Mouse (Mus musculus): ENCODE data around the gene Mapkbp1. TPM values are rescaled to one million over a fixed set of nuclear protein-coding genes. Genes with fewer than 3 reads are reported as not detected.

Gene Mapkbp1
- polyA plus RNA-seq, 1 experiment from 2014 or later = 2.0 TPM

DNA sequence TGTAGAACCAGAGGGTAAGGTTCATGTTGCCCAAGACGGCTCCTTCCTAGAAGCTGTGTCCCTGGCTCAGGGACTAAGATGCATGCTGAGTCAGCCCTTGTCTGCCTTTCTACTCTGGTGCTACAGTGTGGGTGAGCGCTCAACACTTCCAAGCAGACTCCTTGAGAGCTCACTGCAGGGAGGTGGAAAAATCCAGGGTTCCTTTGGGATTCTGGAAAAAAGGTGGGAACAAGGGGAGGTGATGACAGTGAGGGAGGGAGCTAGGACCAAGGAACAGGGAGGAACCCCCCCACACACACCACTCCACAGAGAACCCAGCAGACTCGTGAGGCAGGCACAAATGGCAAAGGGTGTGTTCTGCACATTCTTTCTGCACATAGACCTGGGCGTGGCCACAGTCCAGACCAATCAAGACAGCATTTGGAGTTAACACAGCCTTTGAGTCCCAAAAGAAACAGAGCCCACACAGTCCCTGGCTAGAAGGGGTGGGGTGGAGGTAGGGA, 71.7 kb downstream of the Mapkbp1 start:
- H3K4me2 ChIP-seq (ENCODE audit: low read depth, low read length) = no peak overlapping the region
- no peaks in the 10 kb centered on the region for H3K9me3 ChIP-seq (ENCODE audit: control insufficient read depth, low read length)
- WGBS = 40% methylated on average over 4 of the region's 4 CpGs
- 0 out of 2 replicates have a peak, but pooled peaks cover 11% of the 10 kb centered on the region for H3K36me3 ChIP-seq (ENCODE audit: control insufficient read depth, insufficient read depth, low read length)
- peak; percentile 78 for ATAC-seq
- no peak overlapping the region for H3K4me3 ChIP-seq (ENCODE audit: low read length)
- H3K27ac ChIP-seq (ENCODE audit: low read length) = peak overlapping the region; percentile 67
- H3K4me1 ChIP-seq (ENCODE audit: control insufficient read depth, insufficient read depth, low read length) = peaks cover 31% of the 10 kb centered on the region
- no peak overlapping the region for H3K9ac ChIP-seq (ENCODE audit: low read depth, low read length)
- no peaks in the 10 kb centered on the region for H3K27me3 ChIP-seq (replicated peaks; ENCODE audit: control insufficient read depth, insufficient read depth, low read length)

DNA sequence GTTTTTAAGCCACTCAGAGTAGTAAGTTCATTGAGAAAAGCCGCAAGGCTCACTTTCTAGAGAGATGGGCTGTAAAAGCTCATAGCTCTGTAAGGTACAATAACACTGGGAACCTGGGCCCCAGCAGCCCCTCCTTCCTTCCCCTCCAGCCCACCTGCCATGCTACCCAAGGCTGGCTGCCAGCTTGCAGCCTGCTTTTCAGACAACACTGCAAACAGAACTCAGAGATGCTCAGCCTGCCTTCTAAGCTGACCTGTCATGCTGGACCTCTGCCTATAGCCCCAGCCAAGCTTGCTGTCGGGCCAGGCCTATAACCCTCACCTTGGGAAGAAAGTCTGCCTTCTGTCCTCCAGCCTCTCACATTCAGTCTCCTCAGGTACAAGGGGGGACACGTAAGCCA, 72.2 kb downstream of the Mapkbp1 start:
- ATAC-seq = no peak
- Histone ChIP-seq H3K4me3 (ENCODE audit: low read length) (no peak overlapping the region), H3K36me3 (ENCODE audit: control insufficient read depth, insufficient read depth, low read length) (0 out of 2 replicates have a peak, but pooled peaks cover 10% of the 10 kb centered on the region), H3K9ac (ENCODE audit: low read depth, low read length) (0 out of 2 replicates have a peak overlapping the region, but pooled peaks have one; percentile 42), H3K27ac (ENCODE audit: low read length) (peak overlapping the region; percentile 67), H3K9me3 (ENCODE audit: control insufficient read depth, low read length) (no peaks in the 10 kb centered on the region), H3K27me3 (replicated peaks; ENCODE audit: control insufficient read depth, insufficient read depth, low read length) (no peaks in the 10 kb centered on the region), H3K4me2 (ENCODE audit: low read depth, low read length) (no peak overlapping the region), H3K4me1 (ENCODE audit: control insufficient read depth, insufficient read depth, low read length) (peaks cover 31% of the 10 kb centered on the region)
- 66% methylated on average over 3 of the region's 3 CpGs for WGBS

- H3K27ac ChIP-seq (ENCODE audit: low read length) = peak overlapping the region; percentile 73
- no peaks in the 10 kb centered on the region for H3K9me3 ChIP-seq (ENCODE audit: control insufficient read depth, low read length)
- peak; percentile 82 for ATAC-seq
- 49% methylated on average over 14 of the region's 14 CpGs for WGBS
- H3K4me1 ChIP-seq (ENCODE audit: control insufficient read depth, insufficient read depth, low read length) = peaks cover 31% of the 10 kb centered on the region
- H3K36me3 ChIP-seq (ENCODE audit: control insufficient read depth, insufficient read depth, low read length) = 0 out of 2 replicates have a peak, but pooled peaks cover under 1% of the 10 kb centered on the region
- no peaks in the 10 kb centered on the region for H3K27me3 ChIP-seq (replicated peaks; ENCODE audit: control insufficient read depth, insufficient read depth, low read length)
- H3K4me3 ChIP-seq (ENCODE audit: low read length) = peak overlapping the region; percentile 32
- H3K4me2 ChIP-seq (ENCODE audit: low read depth, low read length) = peak overlapping the region; percentile 49
- peak overlapping the region; percentile 63 for H3K9ac ChIP-seq (ENCODE audit: low read depth, low read length)
Observed at GRCm38 (mm10) chr2:120046486-120047310, 74.2 kb downstream of the Mapkbp1 start.

DNA sequence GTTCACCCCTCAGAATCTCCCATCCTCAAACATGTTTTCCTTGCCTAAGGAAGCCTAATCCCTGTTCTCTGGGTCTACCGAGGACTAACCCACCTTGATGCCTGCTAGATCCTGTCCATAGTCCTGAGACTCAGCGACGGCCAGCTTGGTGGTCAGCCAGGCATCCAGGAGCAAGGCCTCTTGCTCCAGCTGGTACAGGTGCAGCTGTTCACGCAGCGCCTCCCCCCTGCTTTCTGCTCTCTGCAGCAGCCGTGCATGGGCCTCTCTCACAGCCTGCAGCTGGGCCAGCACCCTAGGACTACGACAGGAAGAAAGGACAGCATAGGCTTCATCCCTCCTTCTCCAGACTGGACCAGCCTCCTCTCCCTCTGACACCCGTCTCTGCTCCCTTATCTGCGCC, 75.7 kb downstream of the Mapkbp1 start:
- Histone ChIP-seq H3K4me3 (ENCODE audit: low read length) (no peak overlapping the region), H3K4me2 (ENCODE audit: low read depth, low read length) (no peak overlapping the region), H3K4me1 (ENCODE audit: control insufficient read depth, insufficient read depth, low read length) (peaks cover 31% of the 10 kb centered on the region), H3K9ac (ENCODE audit: low read depth, low read length) (no peak overlapping the region; the same call in 1 of the 2 replicates), H3K36me3 (ENCODE audit: control insufficient read depth, insufficient read depth, low read length) (no peaks in the 10 kb centered on the region), H3K9me3 (ENCODE audit: control insufficient read depth, low read length) (no peaks in the 10 kb centered on the region), H3K27ac (ENCODE audit: low read length) (no peak overlapping the region), H3K27me3 (replicated peaks; ENCODE audit: control insufficient read depth, insufficient read depth, low read length) (no peaks in the 10 kb centered on the region)
- 75% methylated on average over 9 of the region's 9 CpGs for WGBS
- no peak for ATAC-seq

GRCm38 (mm10) chr2:120049632-120050274, 77.3 kb downstream of the Mapkbp1 start:
- no peaks in the 10 kb centered on the region for H3K27me3 ChIP-seq (replicated peaks; ENCODE audit: control insufficient read depth, insufficient read depth, low read length)
- H3K36me3 ChIP-seq (ENCODE audit: control insufficient read depth, insufficient read depth, low read length) = no peaks in the 10 kb centered on the region
- H3K9me3 ChIP-seq (ENCODE audit: control insufficient read depth, low read length) = no peaks in the 10 kb centered on the region
- no peak overlapping the region for H3K27ac ChIP-seq (ENCODE audit: low read length)
- no peak overlapping the region for H3K9ac ChIP-seq (ENCODE audit: low read depth, low read length)
- no peak overlapping the region for H3K4me2 ChIP-seq (ENCODE audit: low read depth, low read length)
- peaks cover 21% of the 10 kb centered on the region for H3K4me1 ChIP-seq (ENCODE audit: control insufficient read depth, insufficient read depth, low read length)
- WGBS = 62% methylated on average over 10 of the region's 10 CpGs
- ATAC-seq = 0 out of 2 replicates have a peak, but pooled peaks have one; percentile 24
- H3K4me3 ChIP-seq (ENCODE audit: low read length) = no peak overlapping the region

DNA sequence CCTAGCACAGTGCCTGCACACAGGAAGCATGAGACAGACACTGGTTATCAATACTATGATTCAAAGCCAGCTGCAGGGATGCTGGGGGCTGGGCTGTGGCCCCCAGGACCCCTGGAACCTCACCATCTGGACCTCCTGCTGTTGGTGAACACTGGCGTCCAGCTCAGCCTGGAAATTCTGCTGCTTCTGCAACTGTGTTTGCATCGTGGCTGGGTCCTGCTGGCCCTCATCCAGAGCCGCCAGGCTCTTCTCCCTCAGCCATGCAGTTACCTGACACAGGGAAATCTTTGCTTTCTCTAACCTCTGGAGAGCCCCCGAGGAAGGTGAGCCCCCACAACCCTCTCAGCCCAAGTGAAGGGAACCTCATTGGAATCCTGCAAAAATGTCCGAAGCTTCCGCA, 78.9 kb downstream of the Mapkbp1 start:
- Histone ChIP-seq H3K27me3 (replicated peaks; ENCODE audit: control insufficient read depth, insufficient read depth, low read length) (no peaks in the 10 kb centered on the region), H3K4me3 (ENCODE audit: low read length) (no peak overlapping the region), H3K36me3 (ENCODE audit: control insufficient read depth, insufficient read depth, low read length) (no peaks in the 10 kb centered on the region), H3K4me2 (ENCODE audit: low read depth, low read length) (no peak overlapping the region), H3K9me3 (ENCODE audit: control insufficient read depth, low read length) (no peaks in the 10 kb centered on the region), H3K9ac (ENCODE audit: low read depth, low read length) (no peak overlapping the region), H3K4me1 (ENCODE audit: control insufficient read depth, insufficient read depth, low read length) (peaks cover 14% of the 10 kb centered on the region), H3K27ac (ENCODE audit: low read length) (no peak overlapping the region)
- WGBS = 62% methylated on average over 6 of the region's 6 CpGs
- ATAC-seq = no peak

DNA sequence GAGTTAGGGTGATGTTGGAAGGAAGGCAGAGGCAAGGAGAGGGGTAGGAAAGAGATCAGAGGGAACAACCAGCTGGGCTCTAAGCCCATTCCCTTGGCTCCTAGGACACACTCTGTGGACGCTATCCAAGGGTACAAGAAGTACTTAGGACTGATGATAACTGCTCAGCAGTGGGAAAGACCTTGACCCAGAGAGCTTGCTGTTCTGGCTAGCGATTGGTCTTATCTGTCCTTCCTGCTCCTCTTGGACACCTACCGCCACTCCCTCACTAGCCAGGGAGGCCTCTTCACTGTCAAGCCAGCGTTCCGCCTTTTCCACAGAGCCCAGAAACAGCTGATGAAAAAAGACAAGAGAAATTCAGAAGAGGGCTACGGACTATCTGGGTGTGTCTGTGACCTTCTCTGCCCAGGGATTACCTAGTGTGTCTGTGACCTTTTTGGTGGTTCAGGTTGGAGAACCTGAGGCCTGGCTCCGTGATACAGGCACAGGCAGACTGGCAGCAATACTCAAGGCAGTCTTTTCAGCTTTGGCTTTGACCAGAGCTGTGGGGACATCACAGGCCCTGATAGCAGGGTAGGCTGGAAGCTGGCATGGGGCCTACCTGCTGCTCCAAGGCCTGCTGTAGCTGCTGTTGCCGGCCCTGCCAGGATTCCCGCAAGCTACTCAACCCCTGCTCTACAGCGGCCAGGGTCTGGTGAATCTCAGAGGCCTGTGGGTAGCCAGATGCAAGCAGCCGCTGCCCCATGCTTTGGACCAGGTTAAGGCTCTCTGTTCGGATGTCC, 82.5 kb downstream of the Mapkbp1 start:
- Histone ChIP-seq H3K9me3 (ENCODE audit: control insufficient read depth, low read length) (no peaks in the 10 kb centered on the region), H3K9ac (ENCODE audit: low read depth, low read length) (no peak overlapping the region), H3K36me3 (ENCODE audit: control insufficient read depth, insufficient read depth, low read length) (no peaks in the 10 kb centered on the region), H3K27ac (ENCODE audit: low read length) (no peak overlapping the region), H3K27me3 (replicated peaks; ENCODE audit: control insufficient read depth, insufficient read depth, low read length) (no peaks in the 10 kb centered on the region), H3K4me3 (ENCODE audit: low read length) (no peak overlapping the region), H3K4me1 (ENCODE audit: control insufficient read depth, insufficient read depth, low read length) (no peaks in the 10 kb centered on the region), H3K4me2 (ENCODE audit: low read depth, low read length) (no peak overlapping the region)
- 84% methylated on average over 12 of the region's 12 CpGs for WGBS
- no peak for ATAC-seq

DNA sequence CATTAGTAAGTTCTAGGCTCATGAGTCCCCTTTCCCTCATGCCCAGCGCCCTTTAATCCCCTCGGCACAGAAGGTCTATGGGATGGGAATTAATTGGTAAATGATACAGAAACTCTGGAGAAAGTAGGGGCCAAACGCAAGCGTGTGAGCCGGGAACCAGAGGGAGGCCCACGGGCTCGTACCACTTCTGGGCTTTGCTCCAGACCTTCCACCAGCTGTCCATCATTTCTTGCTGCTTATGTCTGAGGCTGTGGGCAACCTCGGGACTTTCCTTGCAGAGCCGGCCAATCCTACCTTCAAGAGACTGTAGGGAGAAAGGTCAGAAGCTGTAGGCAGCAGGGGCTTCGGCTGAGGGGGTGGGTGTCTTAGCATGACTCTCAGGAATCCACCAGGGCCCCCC, 83.4 kb downstream of the Mapkbp1 start:
- 84% methylated on average over 10 of the region's 10 CpGs for WGBS
- H3K4me1 ChIP-seq (ENCODE audit: control insufficient read depth, insufficient read depth, low read length) = no peaks in the 10 kb centered on the region
- H3K4me2 ChIP-seq (ENCODE audit: low read depth, low read length) = no peak overlapping the region
- H3K36me3 ChIP-seq (ENCODE audit: control insufficient read depth, insufficient read depth, low read length) = no peaks in the 10 kb centered on the region
- H3K27me3 ChIP-seq (replicated peaks; ENCODE audit: control insufficient read depth, insufficient read depth, low read length) = no peaks in the 10 kb centered on the region
- H3K4me3 ChIP-seq (ENCODE audit: low read length) = no peak overlapping the region
- H3K27ac ChIP-seq (ENCODE audit: low read length) = no peak overlapping the region
- no peak overlapping the region for H3K9ac ChIP-seq (ENCODE audit: low read depth, low read length)
- H3K9me3 ChIP-seq (ENCODE audit: control insufficient read depth, low read length) = no peaks in the 10 kb centered on the region
- no peak for ATAC-seq

DNA sequence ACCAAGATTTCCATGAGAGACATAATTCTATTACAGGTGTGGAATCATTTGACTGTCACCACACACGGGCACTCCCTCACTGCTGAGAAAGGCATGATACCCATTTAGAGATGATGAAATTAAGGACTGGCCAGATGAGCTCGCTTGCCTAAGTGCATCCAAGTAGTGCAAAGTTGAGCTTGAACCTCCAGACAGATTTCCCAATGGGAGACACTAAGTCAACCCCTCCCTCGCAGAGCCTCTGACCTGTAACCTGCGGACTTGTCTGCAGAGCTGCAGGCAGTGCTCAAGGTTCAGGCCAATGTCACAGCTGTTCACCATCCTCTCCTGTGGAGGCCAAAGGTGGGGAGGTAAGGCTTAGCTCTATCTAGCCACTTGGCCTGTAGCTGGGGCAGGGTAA, 86.3 kb downstream of the Mapkbp1 start:
- no peak overlapping the region for H3K27ac ChIP-seq (ENCODE audit: low read length)
- H3K9ac ChIP-seq (ENCODE audit: low read depth, low read length) = no peak overlapping the region
- no peak overlapping the region for H3K4me2 ChIP-seq (ENCODE audit: low read depth, low read length)
- ATAC-seq = no peak
- no peaks in the 10 kb centered on the region for H3K27me3 ChIP-seq (replicated peaks; ENCODE audit: control insufficient read depth, insufficient read depth, low read length)
- no peaks in the 10 kb centered on the region for H3K9me3 ChIP-seq (ENCODE audit: control insufficient read depth, low read length)
- H3K4me3 ChIP-seq (ENCODE audit: low read length) = no peak overlapping the region
- 76% methylated on average over 4 of the region's 4 CpGs for WGBS
- no peaks in the 10 kb centered on the region for H3K36me3 ChIP-seq (ENCODE audit: control insufficient read depth, insufficient read depth, low read length)
- H3K4me1 ChIP-seq (ENCODE audit: control insufficient read depth, insufficient read depth, low read length) = no peaks in the 10 kb centered on the region
